Mouse (Mus musculus) fat pad, adult 2 months (tissue): ENCODE measurements at regions not wholly inside any gene's neighbourhood (a gene's known extent, or its start where the extent isn't known, plus 50 kb on each side); places are given as distances from the start of the nearest gene placed in this dataset.

Experiments used
- DNase-seq: peaks from one replicate; pipeline ENCODE4 v3.0.0-alpha.2; 2011; ENCODE audit warnings: low read depth, low spot score; ENCODE audit errors: extremely low read depth

DNA sequence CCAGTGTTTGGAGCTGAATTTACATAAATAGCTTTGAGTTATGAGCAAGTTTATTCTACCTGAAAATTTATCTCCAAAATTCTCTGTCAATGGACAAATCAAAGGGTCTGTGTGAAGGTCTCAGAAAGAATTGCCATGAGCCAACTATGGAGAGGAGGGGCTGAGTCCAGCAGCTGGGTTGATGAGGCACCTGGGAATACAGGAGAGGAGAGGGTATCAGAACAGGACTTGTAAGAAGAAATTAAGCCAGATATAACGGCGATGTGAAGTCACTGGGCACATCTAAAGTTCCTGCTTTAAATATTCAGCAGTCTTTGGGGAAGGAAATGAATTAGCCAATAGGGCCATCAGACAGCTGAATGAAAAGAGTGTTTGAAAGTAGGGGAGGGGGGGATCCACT, 394.4 kb upstream of the Plxna2 start:
- DNase-seq, result no peak

DNA sequence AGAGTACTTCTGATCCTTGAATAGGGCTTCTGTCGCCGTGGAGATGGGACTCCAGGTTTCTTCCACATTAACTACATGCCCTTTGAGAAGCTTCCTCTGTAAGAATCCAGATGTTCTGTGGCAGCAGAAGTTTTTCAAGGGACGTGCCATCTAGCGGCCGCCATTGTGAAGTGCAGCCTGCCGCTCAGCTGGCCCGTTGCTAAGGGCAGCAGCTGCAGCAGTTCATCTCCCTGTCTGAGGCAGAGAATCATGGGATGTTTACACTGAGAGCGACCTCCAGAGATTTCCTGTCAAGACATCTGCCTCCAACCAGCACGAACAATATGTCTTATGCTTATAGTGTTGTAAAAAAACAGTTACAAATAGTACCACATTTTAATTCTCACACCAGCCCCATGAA, 395.0 kb upstream of the Plxna2 start:
- no peak for DNase-seq

DNA sequence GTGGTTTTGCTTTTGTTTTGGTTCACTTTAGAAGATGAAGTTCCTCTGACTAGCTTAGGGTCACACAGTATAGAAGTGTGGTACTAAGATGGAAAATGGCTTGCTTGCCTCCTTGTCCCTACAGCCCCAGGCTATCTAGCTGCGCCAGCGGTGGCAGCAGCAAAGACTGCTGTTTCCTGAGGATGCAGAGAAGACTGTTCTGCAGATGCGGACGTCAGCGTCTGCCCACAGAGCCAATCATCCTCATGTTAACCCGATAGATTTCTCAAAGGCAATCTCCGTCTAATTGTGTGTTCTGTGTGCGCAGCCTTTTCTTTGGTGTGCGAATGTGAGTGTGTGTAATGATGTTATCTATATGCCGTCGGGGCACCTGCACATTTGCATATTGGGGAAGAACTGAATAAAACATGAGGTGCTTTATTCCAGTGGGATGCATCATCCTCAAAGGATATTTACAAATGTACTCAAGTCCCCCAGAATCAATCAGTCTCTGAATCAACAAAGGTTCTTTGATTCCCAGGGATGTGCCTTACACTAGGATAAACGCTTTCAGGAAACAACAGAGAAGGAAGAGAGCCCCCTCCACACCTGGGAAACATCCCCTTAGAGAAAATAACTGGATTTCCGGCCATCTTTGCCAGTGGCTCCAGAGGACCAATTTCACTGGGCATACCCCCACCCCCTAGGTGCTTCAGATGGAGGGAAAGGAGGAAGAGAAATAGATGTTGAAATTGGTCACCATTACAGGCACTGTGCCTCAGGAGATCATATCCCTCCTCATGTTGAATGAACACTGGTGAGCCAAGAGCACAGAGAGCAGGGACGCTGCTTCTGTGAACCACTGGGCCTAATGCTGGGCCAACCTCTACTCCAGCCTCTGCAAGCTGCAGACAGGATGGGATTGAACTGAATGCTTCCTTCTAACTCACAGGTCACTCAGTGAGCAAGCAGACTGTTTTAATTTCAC, 409.7 kb upstream of the Plxna2 start:
- no peak for DNase-seq

DNA sequence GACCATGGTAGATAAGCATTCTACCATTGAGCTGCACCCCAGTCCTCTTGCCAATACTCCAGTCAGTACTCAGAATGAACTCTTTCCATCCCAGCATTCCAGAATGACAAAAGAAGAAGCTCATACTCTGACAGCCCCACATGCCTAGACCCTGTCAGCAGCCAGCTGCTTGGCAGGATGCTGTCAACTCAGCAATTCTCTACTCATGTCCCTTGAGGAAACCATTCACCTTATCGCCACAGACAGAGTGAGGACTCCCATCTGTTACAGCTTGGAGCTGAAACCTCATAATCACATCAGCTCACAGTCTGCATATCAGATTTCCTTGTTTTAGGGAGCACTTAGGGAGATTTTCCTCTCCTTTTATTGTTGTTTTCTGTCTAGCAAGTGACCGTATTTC, 420.5 kb upstream of the Plxna2 start:
- no peak for DNase-seq

DNA sequence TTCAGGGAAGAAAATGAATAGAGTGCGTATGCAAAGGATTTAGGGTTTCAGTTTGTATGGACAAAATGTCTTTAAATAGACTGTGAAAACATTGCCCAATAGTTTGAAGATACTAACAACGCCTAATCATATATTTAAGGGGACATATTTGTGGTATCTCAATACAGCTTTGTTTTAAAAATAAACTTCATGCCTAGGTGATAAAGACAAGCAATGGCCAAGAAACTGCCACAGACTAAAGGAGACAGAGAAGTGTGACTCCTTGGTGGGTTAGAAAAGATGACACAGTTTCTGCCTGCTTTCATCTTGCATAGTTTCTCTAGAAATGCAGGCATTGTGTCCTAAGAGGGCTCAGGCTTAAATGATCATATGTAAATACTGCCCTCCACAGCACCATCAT, 435.7 kb upstream of the Plxna2 start:
- DNase-seq, result no peak

DNA sequence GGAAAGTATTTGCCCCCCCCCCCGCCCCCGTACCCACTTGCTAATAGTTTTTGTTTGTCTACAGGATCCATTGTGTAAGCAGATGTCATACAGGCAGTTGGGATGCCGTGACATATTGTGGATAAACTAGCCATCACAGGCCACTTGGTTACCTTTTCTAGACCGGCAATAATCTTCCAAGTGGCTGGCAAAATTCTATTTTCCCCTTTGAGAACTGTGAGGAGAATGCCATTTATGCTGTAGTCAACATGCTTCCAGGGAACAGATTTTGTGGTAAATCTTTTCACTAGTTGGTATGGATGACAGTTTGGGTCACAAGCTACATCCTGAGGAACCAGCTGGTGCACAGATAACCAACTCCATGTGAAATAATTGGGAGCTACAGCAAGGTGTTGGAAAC, 456.5 kb upstream of the Plxna2 start:
- no peak for DNase-seq

DNA sequence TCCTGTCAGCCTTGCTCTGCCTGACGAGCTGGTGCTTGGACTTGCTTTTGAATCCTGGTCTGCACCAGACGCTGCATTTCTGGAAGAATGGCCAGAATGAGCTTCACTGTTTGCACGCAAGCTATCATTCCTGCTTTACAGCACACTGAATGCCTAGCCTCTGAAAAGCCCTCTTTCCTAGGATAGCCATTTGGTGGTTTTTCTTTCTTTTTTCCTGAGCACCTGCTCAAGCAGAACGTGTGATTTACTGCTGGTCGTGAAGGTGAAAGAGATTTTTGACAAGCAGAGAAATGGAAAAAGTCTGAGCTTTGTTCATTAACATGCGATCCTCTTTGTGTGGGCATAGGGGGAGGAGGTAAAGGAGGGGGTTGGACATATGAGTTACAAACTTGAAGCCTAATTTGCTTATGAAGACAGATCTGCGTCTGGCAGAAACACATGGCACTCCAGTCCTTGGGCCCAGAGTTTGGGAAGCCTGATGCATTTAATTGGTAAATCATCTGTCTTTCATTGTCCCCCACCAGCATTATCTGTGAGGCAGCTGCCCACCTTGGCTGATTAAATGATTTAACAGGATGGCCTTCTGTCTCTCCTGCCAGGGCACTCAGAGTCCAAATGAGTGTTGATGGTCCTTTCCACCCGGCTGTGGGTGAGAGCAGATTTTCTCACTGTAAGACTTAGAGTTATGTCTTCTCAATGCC, 457.1 kb upstream of the Plxna2 start:
- no peak for DNase-seq

DNA sequence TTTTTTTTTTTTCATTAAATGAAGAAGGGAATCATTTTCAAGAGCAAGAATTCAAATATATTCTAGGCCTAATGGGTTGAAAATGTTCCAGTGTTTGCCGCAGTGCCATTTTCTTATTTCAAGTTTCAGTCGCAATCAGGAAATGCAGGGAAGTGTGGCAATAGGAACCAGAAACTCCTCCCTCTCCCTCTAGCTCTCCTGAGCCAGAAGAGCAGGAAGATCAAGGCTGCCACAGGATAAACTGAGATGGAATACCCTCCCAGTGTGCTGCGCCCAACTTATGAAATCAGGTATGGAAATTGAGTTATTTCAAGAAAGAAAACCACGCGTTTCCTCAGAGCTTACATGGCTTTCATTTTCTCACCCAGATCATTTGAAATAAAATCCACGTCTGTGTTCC, 460.8 kb upstream of the Plxna2 start:
- DNase-seq, result peak; percentile 8

DNA sequence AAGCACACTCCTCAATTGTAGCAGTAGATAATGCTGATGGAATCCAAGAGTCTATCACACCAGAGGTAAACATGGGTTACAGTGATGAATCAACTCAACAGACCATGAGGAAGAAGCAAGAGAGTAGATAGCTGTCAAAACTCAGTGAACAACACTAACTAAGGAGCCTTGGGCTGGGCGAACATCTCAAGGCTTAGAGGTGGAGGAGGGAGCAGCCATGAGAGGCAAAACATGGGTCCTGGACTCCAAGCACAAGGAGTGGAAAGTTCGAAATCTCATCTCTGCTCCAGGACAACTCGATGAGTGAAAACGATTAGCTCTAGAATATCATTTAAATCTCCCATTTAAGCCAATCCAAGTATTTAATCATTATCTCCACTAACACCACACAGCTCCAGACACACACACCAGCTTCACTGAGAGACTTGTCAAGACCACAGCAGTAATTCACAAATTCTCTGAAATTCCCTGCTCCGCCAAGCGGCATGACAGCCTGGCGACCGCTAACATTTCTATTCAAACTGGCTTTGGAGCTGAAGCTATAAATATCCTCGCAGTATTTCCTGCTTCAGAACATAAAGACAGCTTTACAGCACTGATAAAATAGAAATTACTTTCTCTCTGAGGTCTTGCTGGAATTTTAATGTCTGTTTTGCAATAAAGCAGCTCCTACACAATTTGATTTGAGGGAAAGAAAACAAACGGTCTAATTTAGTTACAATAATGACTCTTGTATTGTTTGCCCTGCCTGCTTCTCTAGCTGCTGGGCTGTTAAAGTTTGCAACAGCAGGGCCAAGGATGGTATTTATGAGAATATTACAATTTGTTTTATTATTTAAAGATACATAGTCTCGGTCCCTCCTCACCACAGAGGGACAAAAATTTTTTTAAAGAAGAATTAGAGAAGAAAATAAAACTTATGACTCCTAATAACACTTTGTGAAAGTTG, 469.3 kb upstream of the Plxna2 start:
- no peak for DNase-seq

DNA sequence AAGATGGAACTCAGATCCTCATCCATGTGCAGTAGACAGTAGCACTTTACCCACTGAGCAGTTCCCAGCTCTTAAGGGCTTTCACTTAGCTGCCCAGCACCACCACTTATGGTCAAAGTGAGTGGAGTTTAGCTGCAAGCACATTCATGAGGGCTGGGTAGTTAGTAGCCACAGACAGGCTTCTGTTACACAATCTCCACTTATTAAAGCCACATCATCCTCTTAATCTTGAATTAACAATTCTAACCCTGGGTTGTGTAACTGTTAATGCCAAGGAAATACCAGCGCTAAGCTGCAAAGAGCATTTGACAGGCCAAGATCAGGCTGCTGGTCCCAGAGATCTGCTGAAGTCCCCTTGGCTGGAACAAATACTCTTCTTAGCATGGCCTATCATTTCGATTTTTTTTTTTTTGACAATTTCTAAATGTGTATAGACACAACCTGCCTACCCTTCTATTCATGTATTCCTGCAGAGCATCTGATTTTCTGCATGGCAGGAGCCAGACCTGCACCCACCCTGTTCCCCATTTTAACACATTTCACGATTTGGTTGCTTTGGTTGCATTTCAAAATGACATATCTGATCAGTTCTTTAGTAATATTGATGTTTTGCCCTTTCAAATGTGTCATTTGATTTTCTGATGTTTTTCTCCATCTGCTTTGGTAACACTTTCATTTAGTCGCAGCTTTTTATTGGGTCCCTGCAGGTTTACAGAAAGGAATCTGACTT, 500.2 kb upstream of the Plxna2 start:
- DNase-seq, result peak; percentile 16

DNA sequence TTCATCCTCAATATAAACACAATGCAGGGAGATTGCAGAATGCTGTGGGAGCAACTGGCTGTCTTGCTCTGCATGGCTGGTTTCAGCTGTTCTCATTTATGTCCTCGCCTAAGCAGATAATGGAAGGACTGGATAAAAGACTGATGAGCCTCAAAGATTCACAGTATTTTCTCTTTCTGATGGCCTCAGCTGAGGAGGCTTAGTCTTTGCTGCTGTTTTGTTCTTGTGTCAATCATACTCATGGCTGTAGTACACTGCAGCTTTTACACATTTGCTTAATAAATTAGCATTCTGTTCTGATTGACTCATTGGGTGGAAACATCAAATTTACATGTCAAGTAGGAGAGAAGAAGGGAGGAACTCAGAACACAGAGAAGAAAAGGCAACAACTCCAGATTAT, 503.6 kb upstream of the Plxna2 start:
- no peak for DNase-seq

DNA sequence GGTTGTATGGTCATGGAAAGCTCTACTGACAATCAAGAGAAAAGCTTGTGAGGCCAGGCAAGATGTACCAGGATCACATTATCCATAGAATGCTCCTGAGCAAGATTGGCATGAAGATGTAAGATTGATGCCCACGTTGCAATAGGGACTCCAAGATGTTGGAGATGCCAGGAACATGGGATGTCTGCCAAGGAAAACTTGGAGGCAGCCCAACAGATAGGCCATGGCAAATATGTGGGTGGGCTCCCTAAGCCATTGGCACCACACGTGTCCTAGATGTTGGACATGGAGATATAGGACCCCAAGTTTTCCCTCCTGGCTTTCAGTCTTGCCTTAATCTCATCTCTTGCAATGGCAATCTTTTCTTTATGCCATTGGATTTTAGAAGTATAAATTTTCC, 506.1 kb upstream of the Plxna2 start:
- DNase-seq, result no peak

DNA sequence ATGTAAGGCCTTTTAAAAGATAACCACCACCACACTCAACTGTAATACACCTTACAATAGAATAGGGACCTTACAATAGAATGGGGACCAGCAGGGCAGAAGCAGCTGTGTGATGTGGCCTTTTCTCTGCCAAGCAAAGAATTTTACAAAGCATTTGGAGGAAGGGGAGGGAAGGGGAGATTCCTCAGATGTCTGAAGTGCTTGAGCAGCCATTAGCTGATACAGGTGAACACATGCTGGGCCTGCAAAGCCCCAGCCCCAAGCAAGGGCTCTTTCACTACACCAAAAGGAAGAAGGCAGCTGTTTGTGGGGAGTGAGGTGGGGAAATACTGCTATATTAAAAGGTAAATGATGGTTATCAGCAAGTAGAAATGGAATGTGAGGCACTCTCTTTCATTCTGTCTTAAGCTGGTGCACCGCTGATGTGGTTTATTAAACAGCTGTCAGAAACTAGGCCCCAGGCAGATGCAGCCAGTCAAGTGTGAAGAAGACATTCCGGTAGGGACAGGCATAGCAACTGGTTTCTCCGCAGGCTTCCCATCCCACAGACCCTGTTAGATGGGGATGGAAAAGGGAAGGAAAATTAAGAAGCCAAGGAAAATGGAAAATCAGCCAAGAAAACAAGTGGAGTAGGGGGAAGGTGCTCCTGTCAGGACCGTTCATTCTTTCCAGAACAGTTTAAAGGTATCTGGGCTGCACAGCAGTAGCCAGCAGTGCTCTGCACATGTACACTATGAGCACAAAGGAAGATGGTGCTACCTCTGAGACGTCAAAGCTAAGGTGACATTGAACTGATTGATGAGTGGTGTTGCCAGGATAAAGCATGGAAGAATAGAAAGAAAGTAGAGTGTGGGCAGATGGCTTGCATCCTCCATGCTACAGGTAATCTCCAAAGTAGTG, 508.6 kb upstream of the Plxna2 start:
- no peak for DNase-seq

DNA sequence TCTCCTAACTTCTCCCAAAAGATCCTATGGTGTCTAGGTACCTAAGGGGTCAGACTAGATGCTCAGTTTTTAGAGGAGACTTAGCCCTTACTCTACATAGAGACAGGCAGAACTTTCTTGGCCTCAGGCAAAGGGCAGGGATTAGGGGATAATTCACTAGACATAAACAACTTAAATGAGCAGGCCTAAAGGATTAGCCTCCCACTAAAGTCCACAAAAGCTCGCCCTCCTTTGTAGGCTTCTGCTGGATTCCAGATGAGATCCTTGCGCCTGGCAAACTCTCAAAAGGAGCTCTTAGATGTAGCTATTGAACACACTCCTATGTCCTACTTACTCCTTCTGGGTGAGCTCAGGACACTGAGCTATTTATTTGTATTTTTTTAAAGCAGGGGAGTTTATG, 509.9 kb upstream of the Plxna2 start:
- no peak for DNase-seq

DNA sequence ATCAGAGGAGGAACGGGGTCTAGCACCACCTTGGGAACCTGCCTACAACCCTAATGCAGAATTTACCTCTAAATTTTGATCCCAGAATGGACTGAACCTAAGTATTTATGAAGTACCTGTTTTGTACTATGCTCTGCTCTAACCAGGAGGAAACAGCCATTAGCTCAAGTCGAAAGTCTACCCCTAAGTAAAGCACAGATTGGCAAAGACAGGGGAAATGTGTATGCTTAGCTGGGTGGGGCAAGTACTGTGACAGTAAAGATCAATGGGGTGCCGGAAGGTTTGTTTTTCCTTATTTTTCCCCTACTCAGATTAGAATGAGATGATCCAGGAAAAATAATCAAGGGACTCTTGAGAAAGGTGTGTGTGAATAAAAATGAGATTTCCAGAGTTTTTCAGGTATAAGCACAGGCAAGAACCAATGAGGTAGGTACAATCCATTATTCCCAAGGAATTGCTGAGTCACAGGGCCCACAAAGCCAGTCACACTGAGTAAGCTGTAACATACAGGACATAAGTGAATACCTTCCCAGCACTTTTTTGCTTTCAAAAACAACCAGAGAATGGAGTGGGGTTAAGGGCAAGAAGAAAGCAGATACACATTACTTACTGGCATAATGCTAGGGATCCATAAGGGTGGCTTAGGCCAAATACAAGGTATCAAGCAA, 510.6 kb upstream of the Plxna2 start:
- DNase-seq, result no peak

DNA sequence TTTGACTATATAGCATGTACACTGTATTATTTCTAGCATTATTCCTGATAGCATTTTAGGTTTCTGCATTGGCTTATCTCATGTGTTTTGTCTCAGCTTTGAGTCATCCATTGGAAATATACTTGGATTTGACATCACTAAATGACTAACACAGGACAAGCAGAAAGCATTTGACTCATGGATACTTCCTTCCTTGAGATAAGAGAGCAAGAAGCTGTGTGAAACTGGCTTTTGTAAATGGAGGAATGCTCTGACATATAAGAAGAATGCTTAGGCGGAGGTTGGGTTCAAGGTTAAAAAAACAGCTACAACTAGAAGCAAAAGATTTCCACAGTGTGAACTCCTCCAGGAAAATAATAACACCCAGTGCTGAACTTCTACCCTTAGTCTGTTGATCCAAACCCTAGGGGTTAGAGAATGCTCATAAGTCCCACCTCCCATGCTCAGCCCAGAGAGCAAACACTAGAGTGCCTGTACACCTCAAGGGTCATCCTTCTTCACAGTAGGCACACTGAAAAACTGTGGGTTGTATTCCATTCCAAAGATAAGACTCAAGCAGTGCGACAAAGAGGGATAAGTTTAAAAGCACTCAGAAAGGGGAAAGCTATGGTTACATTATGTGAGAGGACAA, 528.0 kb upstream of the Plxna2 start:
- DNase-seq, result no peak

DNA sequence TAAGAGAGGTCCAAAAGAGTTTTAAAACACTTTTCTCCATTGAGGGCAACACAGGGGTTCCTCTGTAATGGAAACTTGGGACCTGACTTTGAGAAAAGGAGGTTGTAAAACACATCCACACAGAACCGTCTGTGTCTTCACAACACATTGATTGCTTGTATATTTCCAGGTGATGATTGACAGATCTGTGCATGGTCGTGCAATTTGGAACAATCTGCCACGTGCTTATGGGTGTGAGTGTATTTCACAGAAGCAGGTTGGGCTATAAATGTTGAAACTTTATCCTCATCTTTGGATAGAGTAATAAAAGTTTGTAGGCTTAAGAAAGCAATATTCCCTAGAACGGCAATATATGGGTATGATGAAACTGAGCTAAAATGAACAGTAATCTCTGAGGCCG, 559.5 kb upstream of the Plxna2 start:
- DNase-seq, result no peak

DNA sequence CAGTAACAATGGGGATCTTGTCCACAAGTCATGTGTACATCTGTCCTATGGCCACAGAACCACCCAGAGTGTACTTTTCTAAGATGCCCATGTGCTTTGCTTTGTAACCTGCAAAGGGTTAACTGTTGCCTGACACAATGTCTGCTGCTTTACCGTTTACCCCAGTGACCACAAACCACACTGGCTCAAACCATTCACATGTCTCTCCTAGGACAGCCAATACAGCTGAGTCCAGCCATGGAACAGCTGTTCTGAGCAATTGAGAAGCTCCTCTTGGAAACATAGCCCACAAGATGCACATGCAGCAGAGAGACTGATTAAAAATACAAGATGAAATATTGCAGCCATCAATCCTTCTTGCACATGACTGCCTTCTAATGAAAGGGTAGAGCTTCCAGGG, 561.5 kb upstream of the Plxna2 start:
- DNase-seq, result no peak
